Mouse (Mus musculus) frontal cortex, adult (tissue): Measurements from ENCODE around the gene Nars2.

ENCODE experiments used
- ATAC-seq: cut with Nextera tagmentation; 2 replicates; pipeline ENCODE4 v1.9.2; 2017; ENCODE audit warnings: mild to moderate bottlenecking, moderate library complexity, mixed read lengths; ENCODE audit not compliant: low TSS enrichment

The Nars2 gene

GRCm38 (mm10) chr7:97072061-97072460, 120.8 kb downstream of the Nars2 start:
- no peak for ATAC-seq

- no peak for ATAC-seq
Observed at GRCm38 (mm10) chr7:97074974-97075373, 123.7 kb downstream of the Nars2 start.

GRCm38 (mm10) chr7:97076977-97077376, 125.7 kb downstream of the Nars2 start:
- no peak for ATAC-seq

- ATAC-seq: 0 out of 2 replicates have a peak, but pooled peaks have one; percentile 11
Observed at GRCm38 (mm10) chr7:97078685-97079084, 127.4 kb downstream of the Nars2 start.

- no peak for ATAC-seq
Observed at GRCm38 (mm10) chr7:97079145-97079544, 127.8 kb downstream of the Nars2 start.

GRCm38 (mm10) chr7:97079651-97080365, 128.5 kb downstream of the Nars2 start:
- ATAC-seq: no peak

GRCm38 (mm10) chr7:97080621-97081241, 129.4 kb downstream of the Nars2 start:
- no peak for ATAC-seq

GRCm38 (mm10) chr7:97081242-97081958, 130.1 kb downstream of the Nars2 start, which contains the start of gene Gab2:
Gene Gab2, plus strand, starts transcription at chr7:97081586.
- peak; percentile 58 for ATAC-seq

GRCm38 (mm10) chr7:97081959-97082218, 130.6 kb downstream of the Nars2 start:
- ATAC-seq: 0 out of 2 replicates have a peak, but pooled peaks have one; percentile 18

GRCm38 (mm10) chr7:97082219-97083101, 131.2 kb downstream of the Nars2 start:
- ATAC-seq: peak; percentile 28

GRCm38 (mm10) chr7:97083579-97083978, 132.3 kb downstream of the Nars2 start:
- no peak for ATAC-seq

GRCm38 (mm10) chr7:97084181-97084580, 132.9 kb downstream of the Nars2 start:
- no peak for ATAC-seq

- ATAC-seq: no peak
Observed at GRCm38 (mm10) chr7:97085291-97085690, 134.0 kb downstream of the Nars2 start.

GRCm38 (mm10) chr7:97094241-97094640, 142.9 kb downstream of the Nars2 start:
- no peak for ATAC-seq

- ATAC-seq: no peak
Observed at GRCm38 (mm10) chr7:97108119-97108518, 156.8 kb downstream of the Nars2 start.
